Mouse (Mus musculus) spleen, postnatal 10 days (tissue): ENCODE data around the gene Eif2ak4.
A peak's percentile ranks its signal among the peaks of the same experiment; 100 is the strongest.

Experiments used
- DNase-seq, 2 experiments: peaks; one replicate each; pipeline ENCODE4 v3.0.0; 2021 to 2022; ENCODE audit warnings: low spot score in 2 of 2

Eif2ak4 gene

DNA sequence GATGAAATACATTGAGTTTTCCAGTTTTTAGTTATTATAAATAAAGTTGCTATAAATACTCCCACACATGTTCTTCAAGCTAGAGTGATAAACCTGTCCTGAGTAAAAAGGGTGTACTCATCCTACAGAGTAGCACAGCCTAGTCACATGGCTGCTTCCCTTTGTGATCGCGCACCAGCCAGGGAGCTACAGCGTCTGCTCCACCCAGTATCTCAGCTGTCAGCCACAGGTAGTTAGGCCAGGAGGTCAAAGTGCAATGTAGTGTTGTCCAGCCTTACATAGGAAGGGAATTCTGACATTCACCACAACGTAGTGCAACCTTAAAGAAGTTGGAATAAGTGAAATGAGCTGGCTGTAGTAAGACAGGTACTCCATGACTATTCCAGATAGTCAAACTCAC lies 17.1 kb downstream of the Eif2ak4 start:
- DNase-seq, result no peak

GRCm38 (mm10) chr2:118406811-118407210 lies 18.4 kb downstream of the Eif2ak4 start:
- DNase-seq, result no peak

- DNase-seq, result no peak
These were observed 20.0 kb downstream of the Eif2ak4 start for GRCm38 (mm10) chr2:118408336-118408895.

GRCm38 (mm10) chr2:118412821-118413220 lies 24.4 kb downstream of the Eif2ak4 start:
- DNase-seq, result no peak

- DNase-seq, result no peak
These were observed 27.4 kb downstream of the Eif2ak4 start for GRCm38 (mm10) chr2:118415601-118416355.

GRCm38 (mm10) chr2:118418076-118418475 lies 29.7 kb downstream of the Eif2ak4 start:
- DNase-seq, result no peak

DNA sequence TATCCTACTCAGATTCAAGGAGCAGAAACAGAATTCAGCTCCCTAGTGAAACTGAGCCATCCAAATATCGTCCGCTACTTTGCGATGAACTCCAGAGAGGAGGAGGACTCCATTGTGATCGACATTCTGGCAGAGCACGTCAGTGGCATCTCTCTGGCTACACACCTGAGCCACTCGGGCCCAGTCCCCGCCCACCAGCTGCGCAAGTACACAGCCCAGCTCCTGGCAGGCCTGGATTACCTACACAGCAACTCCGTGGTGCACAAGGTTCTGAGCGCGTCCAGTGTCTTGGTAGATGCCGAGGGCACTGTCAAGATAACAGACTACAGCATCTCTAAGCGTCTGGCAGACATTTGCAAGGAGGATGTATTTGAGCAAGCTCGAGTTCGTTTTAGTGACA lies 33.5 kb downstream of the Eif2ak4 start:
- DNase-seq, result no peak

DNA sequence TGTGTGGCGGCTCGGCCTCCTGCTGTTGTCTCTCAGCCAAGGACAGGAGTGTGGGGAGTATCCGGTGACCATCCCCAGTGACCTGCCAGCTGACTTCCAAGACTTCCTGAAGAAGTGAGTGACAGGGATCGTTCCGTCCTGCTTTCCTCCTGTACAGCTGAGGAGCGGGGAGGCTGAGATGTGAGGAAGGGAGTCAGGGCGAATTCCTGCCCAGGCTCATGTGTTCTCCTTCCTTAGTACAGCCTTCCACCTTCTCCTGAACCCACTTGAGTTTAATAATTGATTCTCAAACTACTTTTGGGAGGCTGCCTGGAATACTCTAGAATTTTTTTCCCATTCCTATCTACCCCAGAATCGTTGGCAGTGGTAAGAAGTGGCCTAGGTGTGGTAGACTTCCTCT lies 34.0 kb downstream of the Eif2ak4 start:
- no peak for DNase-seq

GRCm38 (mm10) chr2:118428296-118428695 lies 39.9 kb downstream of the Eif2ak4 start:
- DNase-seq, result no peak

DNA sequence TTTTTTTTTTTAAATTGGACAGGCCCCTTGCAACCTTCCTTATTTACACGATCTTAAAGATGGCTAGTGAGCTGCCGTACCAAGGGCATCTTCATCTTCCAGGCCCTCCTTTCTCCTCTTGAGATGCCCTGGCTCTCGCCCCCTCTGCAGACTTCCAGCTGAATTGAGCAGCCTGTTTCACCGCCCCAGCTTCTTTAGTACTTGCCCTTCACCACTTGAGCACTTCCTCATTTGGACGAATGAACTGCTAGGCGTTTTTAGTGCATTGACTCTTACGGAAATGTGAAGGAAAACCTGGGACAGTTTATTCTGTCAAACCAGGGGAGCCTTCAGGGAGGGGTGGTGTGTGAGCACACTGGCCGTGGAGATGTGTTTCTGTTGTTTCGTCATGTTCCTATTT lies 40.9 kb downstream of the Eif2ak4 start:
- DNase-seq, result no peak

GRCm38 (mm10) chr2:118430630-118431029 lies 42.2 kb downstream of the Eif2ak4 start:
- no peak for DNase-seq

DNA sequence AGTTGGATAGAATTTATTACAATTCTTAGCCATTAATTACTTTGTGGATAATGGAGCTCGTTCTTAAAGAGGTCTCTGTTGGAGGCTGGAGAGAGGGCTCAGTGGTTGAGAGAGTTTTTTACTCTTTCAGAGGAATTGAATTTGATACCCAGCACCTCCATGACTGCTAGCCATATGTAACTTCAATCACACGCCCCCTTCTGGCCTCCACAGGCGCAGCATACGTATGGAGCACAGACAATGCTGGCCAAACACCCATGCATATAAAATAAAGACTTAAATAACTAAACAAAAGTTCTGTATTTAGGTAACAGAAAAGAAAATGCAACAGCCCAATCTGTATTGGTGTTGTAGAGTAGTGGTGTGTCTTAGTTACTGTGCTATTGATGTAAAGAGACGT lies 43.2 kb downstream of the Eif2ak4 start:
- DNase-seq, result peak in 1 of 2 experiments; percentile 64

- DNase-seq, result no peak
These were observed 53.8 kb downstream of the Eif2ak4 start for GRCm38 (mm10) chr2:118442172-118442571.

DNA sequence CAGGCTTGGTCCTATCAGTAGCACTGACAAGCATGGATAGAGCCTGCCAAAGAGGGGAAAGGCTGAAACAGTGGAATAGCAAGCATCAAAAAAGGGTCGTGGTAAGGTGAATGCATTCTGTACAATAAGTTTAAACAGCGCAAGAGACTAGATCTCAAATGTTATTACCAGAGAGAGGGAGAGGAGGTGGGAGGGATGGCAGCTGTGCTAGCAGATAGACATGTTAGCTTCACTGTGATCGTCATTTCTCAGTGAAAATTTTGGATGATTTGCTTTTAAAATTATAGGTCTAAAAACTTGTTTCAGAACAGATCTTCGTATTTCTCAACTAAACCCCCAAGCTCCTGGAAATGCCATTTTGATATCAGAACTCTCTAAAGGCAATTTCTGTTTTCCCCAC lies 54.3 kb downstream of the Eif2ak4 start:
- DNase-seq, result no peak

DNA sequence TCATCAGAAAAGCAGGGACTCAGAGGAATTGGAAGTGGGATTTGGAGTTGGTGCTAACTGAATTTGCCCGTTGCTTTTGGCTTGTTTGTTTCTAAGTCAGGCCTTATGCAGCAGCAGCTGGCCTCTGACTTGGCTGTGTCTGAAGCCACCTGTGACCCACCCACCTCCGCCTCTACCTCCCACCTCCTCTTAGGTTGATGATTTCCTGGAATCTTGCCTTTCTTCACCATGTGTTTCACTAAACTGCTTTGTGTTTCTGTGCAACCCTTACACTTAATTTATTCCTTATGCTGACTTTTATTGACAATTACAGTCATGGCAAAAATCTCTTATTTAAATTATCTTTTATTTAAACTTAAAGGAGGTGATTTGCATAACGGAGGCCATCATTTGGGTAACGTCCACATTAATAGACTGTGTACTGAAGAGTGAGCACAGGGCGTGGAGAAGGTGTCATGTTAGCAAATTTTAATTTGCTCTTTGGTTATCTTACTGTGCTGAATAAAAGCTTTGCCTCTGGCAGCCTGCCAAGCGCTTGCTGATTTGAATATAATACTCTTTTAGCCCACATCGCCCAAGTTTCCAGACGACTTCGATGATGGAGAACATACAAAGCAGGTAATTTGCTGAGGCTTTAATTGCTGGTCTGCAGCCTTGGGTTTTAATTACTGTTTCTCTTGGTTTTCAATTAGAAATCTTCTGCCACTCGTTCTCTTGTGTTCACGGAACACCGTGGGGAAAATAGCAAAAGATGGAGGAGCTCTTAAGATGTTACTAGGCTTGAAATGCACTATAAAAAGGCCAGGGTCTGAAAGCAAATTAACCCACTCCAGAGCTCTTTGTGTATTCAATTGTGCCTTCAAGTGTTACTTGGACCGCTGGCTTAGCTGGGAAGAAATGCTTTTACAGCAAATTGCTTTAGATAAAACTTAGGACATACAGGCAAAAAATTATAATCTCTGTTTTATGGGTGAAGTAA lies 57.6 kb downstream of the Eif2ak4 start:
- DNase-seq, result no peak

- DNase-seq, result no peak
These were observed 59.8 kb downstream of the Eif2ak4 start for GRCm38 (mm10) chr2:118448181-118448580.

- no peak for DNase-seq
These were observed 62.6 kb downstream of the Eif2ak4 start for GRCm38 (mm10) chr2:118451056-118451455.

DNA sequence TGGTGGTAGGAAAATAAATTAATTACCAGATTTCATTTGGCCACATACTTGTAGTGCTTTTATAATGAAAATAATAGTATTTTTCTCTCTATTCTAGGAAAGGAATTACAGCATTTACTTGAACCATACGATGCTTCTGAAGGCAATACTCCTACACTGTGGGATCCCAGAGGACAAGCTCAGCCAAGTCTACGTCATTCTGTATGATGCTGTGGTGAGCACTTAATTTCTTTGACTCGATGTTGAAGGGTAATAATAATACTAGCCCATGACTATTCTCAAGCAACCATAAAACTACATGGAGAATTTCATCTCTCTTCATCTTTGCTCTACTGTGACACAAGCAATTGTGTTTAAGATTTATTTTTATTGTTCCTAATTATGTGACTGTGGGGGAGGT lies 68.6 kb downstream of the Eif2ak4 start:
- DNase-seq, result no peak

- no peak for DNase-seq
These were observed 69.2 kb downstream of the Eif2ak4 start for GRCm38 (mm10) chr2:118457463-118458261.

DNA sequence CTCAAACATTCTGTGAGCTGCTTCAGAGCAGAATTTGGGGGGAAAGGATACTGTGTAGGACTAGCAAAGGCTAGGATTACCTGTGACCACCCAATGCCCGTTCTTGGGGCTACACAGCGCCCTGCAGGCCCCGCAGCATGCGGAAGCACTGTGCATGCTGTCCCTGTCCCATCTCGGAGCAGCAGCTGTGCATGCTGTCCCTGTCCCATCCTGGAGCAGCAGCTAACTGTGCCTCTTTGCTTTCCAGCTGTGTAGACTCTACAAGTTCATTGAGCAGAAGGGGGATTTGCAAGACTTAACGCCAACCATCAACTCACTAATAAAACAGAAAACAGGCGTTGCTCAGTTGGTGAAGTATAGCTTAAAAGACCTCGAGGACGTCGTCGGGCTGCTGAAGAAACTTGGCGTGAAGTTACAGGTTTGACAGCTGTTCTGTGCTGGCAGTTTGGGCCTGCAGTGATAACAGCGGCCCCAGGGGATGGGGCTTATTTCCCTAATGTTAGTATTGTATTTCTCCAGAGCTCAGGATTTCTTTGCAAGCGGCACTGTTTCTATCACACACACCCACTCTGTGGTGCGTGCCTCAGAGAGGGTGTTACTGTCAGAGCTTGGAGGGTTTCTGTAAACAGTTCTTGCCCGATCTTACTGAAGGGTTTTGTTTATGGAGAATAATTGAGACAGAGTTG lies 73.2 kb downstream of the Eif2ak4 start:
- no peak for DNase-seq

GRCm38 (mm10) chr2:118463480-118463879 lies 75.1 kb downstream of the Eif2ak4 start:
- no peak for DNase-seq
